20 mouse cellular contexts compared by ENCODE assay signal in the genomic region with DNA sequence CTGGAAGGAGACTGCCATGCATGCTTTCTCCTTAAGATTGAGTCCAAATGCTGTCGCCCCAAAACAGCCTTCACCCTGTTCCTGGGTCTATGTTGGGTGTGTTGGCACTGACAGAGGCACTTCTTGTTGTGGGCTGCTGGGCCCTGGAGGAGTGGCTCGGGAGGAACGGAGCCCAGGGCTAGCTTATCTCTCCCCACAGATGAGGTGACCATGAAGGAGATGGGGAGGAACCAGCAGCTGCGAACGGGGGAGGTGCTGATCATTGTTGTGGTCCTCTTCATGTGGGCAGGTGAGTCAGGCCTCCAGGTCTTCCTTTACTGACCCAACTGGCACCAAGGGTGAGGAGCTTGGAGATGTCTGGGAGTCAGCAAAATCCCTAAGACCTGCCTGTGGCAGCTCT. TPM values are rescaled to one million over a fixed set of nuclear protein-coding genes. Genes with fewer than 3 reads are reported as not detected.
DNase-seq lines count a peak whose midpoint lies in the region; ATAC-seq and TF ChIP-seq lines count a peak whose summit lies in the region.
"Had no signal": no experiment of that assay in that cellular context is flagged by ENCODE, and none has a peak within 500 bp of the region (broad histone marks: within the 10 kb centered on the region; RNA-seq: fewer than 3 reads in every experiment).

No protein-coding gene starts in this region.

- no peaks in the 10 kb centered on the region for H3K9me3 ChIP-seq in midbrain, embryonic 11.5 days (ENCODE audit: control insufficient read depth, low read length)
- no peaks in the 10 kb centered on the region for H3K9me3 ChIP-seq in midbrain, postnatal 0 days (ENCODE audit: low read length)
- H3K9me3 ChIP-seq in G1E (replicated peaks) = no peaks in the 10 kb centered on the region
- H3K9me3 ChIP-seq in erythroblast, embryonic 14.5 days (ENCODE audit: control insufficient read depth, low read length) = peaks cover 5% of the 10 kb centered on the region; the same call in 1 of the 2 replicates
- no peaks in the 10 kb centered on the region for H3K9me3 ChIP-seq in kidney, embryonic 16.5 days (ENCODE audit: low read length)
- H3K9me3 ChIP-seq: embryonic facial prominence, embryonic 15.5 days; heart, embryonic 12.5 days; limb, embryonic 15.5 days; neural tube, embryonic 13.5 days had no signal

- no peak overlapping the region for H3K4me2 ChIP-seq in midbrain, embryonic 11.5 days
- no peak overlapping the region for H3K4me2 ChIP-seq in midbrain, postnatal 0 days (ENCODE audit: low read depth, low read length, poor library complexity, severe bottlenecking)
- H3K4me2 ChIP-seq in kidney, embryonic 16.5 days (replicated peaks; ENCODE audit: low read depth, low read length) = no peak overlapping the region
- H3K4me2 ChIP-seq: embryonic facial prominence, embryonic 15.5 days; heart, embryonic 12.5 days; limb, embryonic 15.5 days; neural tube, embryonic 13.5 days had no signal

- no peaks in the 10 kb centered on the region for H3K36me3 ChIP-seq in midbrain, embryonic 11.5 days (ENCODE audit: control insufficient read depth, insufficient read depth, low read length)
- 0 out of 2 replicates have a peak, but pooled peaks cover 6% of the 10 kb centered on the region for H3K36me3 ChIP-seq in midbrain, postnatal 0 days (ENCODE audit: insufficient read depth, low read length)
- H3K36me3 ChIP-seq in G1E (replicated peaks) = peaks cover 39% of the 10 kb centered on the region
- peaks cover 11% of the 10 kb centered on the region for H3K36me3 ChIP-seq in erythroblast, embryonic 14.5 days (ENCODE audit: control insufficient read depth)
- H3K36me3 ChIP-seq in kidney, embryonic 16.5 days (ENCODE audit: insufficient read depth, low read length) = no peaks in the 10 kb centered on the region
- H3K36me3 ChIP-seq: embryonic facial prominence, embryonic 15.5 days had no signal

- H3K4me3 ChIP-seq in midbrain, embryonic 11.5 days (ENCODE audit: low read depth, low read length) = no peak overlapping the region
- H3K4me3 ChIP-seq in midbrain, postnatal 0 days (ENCODE audit: low read depth, low read length) = no peak overlapping the region
- H3K4me3 ChIP-seq in G1E (ENCODE audit: low read depth, low read length) = peak overlapping the region; percentile 54; the same call in 1 of the 2 replicates
- H3K4me3 ChIP-seq in erythroblast, embryonic 14.5 days (replicated peaks) = peak overlapping the region; percentile 48
- H3K4me3 ChIP-seq in kidney, embryonic 16.5 days (ENCODE audit: low read length) = no peak overlapping the region
- H3K4me3 ChIP-seq: embryonic facial prominence, embryonic 15.5 days; heart, embryonic 12.5 days; limb, embryonic 15.5 days; neural tube, embryonic 13.5 days had no signal

- H3K27ac ChIP-seq in midbrain, embryonic 11.5 days (ENCODE audit: low read depth, low read length) = no peak overlapping the region
- H3K27ac ChIP-seq in midbrain, postnatal 0 days (ENCODE audit: low read depth, low read length) = no peak overlapping the region
- no peak overlapping the region for H3K27ac ChIP-seq in kidney, embryonic 16.5 days (ENCODE audit: low read length)
- H3K27ac ChIP-seq: embryonic facial prominence, embryonic 15.5 days; limb, embryonic 15.5 days; neural tube, embryonic 13.5 days had no signal

- 89% methylated on average over 5 of the region's 5 CpGs for WGBS in midbrain, embryonic 11.5 days
- 86% methylated on average over 5 of the region's 5 CpGs for WGBS in midbrain, postnatal 0 days
- 82% methylated on average over 5 of the region's 5 CpGs for WGBS in kidney, embryonic 16.5 days

- peaks cover 34% of the 10 kb centered on the region for H3K27me3 ChIP-seq in midbrain, embryonic 11.5 days (ENCODE audit: control insufficient read depth, insufficient read depth, low read length)
- H3K27me3 ChIP-seq in midbrain, postnatal 0 days (ENCODE audit: insufficient read depth, low read length) = no peaks in the 10 kb centered on the region
- H3K27me3 ChIP-seq in G1E (ENCODE audit: insufficient read depth, low read length) = peaks cover 23% of the 10 kb centered on the region
- peaks cover 44% of the 10 kb centered on the region for H3K27me3 ChIP-seq in erythroblast, embryonic 14.5 days (ENCODE audit: control insufficient read depth)
- H3K27me3 ChIP-seq in kidney, embryonic 16.5 days (ENCODE audit: insufficient read depth, low read length) = peaks cover 9% of the 10 kb centered on the region; the same call in 1 of the 2 replicates

- no peak for TF ChIP-seq CTCF in midbrain, postnatal 0 days (IDR thresholded peaks at IDR 0.05)
- no peak for TF ChIP-seq CTCF in G1E (IDR thresholded peaks at IDR 0.05; ENCODE audit: low read depth, low read length)

- no peak overlapping the region for H3K9ac ChIP-seq in midbrain, embryonic 11.5 days (ENCODE audit: low read length)
- no peak overlapping the region for H3K9ac ChIP-seq in midbrain, postnatal 0 days (replicated peaks; ENCODE audit: low read length, poor library complexity, severe bottlenecking)
- H3K9ac ChIP-seq in kidney, embryonic 16.5 days (replicated peaks; ENCODE audit: low read length) = no peak overlapping the region
- H3K9ac ChIP-seq: embryonic facial prominence, embryonic 15.5 days; forebrain, postnatal 0 days; heart, embryonic 12.5 days; limb, embryonic 15.5 days; neural tube, embryonic 13.5 days had no signal

- peaks cover under 1% of the 10 kb centered on the region; the same call in 1 of the 2 replicates for H3K4me1 ChIP-seq in midbrain, embryonic 11.5 days (ENCODE audit: control insufficient read depth, insufficient read depth, low read length)
- H3K4me1 ChIP-seq in midbrain, postnatal 0 days (ENCODE audit: insufficient read depth, low read length) = no peaks in the 10 kb centered on the region; the same call in 1 of the 2 replicates
- peaks cover 97% of the 10 kb centered on the region for H3K4me1 ChIP-seq in G1E (ENCODE audit: insufficient read depth, low read depth, low read length)
- peaks cover 69% of the 10 kb centered on the region for H3K4me1 ChIP-seq in erythroblast, embryonic 14.5 days (ENCODE audit: control insufficient read depth)
- H3K4me1 ChIP-seq in kidney, embryonic 16.5 days (ENCODE audit: insufficient read depth, low read length) = peaks cover 25% of the 10 kb centered on the region

- ATAC-seq in midbrain, embryonic 11.5 days (ENCODE audit: low FRiP score) = no peak
- no peak for ATAC-seq in midbrain, postnatal 0 days (ENCODE audit: low FRiP score)
- ATAC-seq in G1E (ENCODE audit: extremely low read depth, insufficient number of reproducible peaks, low FRiP score, poor library complexity, severe bottlenecking) = peak; percentile 69
- ATAC-seq in megakaryocyte progenitor cell, adult 5-6 weeks (replicated peaks; ENCODE audit: poor library complexity) = peak; percentile 61
- no peak for ATAC-seq in kidney, embryonic 16.5 days (ENCODE audit: low FRiP score, low TSS enrichment)
- ATAC-seq: forebrain, postnatal 0 days; intestine, postnatal 0 days; midbrain, embryonic 16.5 days had no signal

- DNase-seq in midbrain, embryonic 11.5 days (ENCODE audit: low spot score, missing footprints) = peak; percentile 76
- no peak for DNase-seq in midbrain, postnatal 0 days (ENCODE audit: low spot score)
- DNase-seq in G1E (ENCODE audit: low spot score) = peak; percentile 67
- no peak for DNase-seq in kidney, postnatal 14 days
- no peak for DNase-seq in left cerebral cortex, adult 9 months (ENCODE audit: low spot score in 2 of 2)
- DNase-seq: forebrain, postnatal 0 days; gastrocnemius, postnatal 14 days; kidney, postnatal 36 days; lung, postnatal 36 days had no signal

RNA-seq across cellular contexts. Expression of gene Fndc5, which starts 2.8 kb away (rescaled TPM):
- polyA plus RNA-seq in midbrain, embryonic 11.5 days (2014; fragmentation: Nextera tagmentation; extraction: Ambion mirVana) = 0.95 and 1.5 TPM in 2 replicates
- 22.5 and 36.3 TPM in 2 replicates for total RNA-seq in midbrain, postnatal 0 days (2014; rRNA removed)
- polyA plus RNA-seq in midbrain, postnatal 0 days (2015; fragmentation: Nextera tagmentation; extraction: Ambion mirVana) = 14.6 and 16.1 TPM in 2 replicates
- 25.0 and 31.2 TPM in 2 replicates for total RNA-seq in G1E (2014; fragmentation: Nextera tagmentation)
- 6.5 and 7.2 TPM in 2 replicates for total RNA-seq in G1E (2017)
- polyA plus RNA-seq in G1E (2012) = 6.7 and 9.4 TPM in 2 replicates
- 0.06 and 0.08 TPM in 2 replicates for polyA plus RNA-seq in erythroblast, embryonic 14.5 days (2012)
- not detected in 2 replicates for total RNA-seq in megakaryocyte progenitor cell, adult 5-6 weeks (2015)
- not detected in 2 replicates for total RNA-seq in megakaryocyte progenitor cell, adult 5-6 weeks (2017)
- polyA plus RNA-seq in kidney, embryonic 16.5 days (2015; fragmentation: Nextera tagmentation; extraction: Ambion mirVana) = 3.0 and 3.4 TPM in 2 replicates

RNA-seq across cellular contexts. Expression of gene Hpca, which starts 17.8 kb away (rescaled TPM):
- polyA plus RNA-seq in midbrain, embryonic 11.5 days (2014; fragmentation: Nextera tagmentation; extraction: Ambion mirVana) = 2.0 and 2.3 TPM in 2 replicates
- total RNA-seq in midbrain, postnatal 0 days (2014; rRNA removed) = 282 and 292 TPM in 2 replicates
- 217 and 238 TPM in 2 replicates for polyA plus RNA-seq in midbrain, postnatal 0 days (2015; fragmentation: Nextera tagmentation; extraction: Ambion mirVana)
- total RNA-seq in G1E (2014; fragmentation: Nextera tagmentation) (1.1 TPM in 1 of 2 replicates, not detected in the other), G1E (2017) (not detected in 2 replicates)
- polyA plus RNA-seq in G1E (2012) = not detected in 2 replicates
- not detected in 2 replicates for polyA plus RNA-seq in erythroblast, embryonic 14.5 days (2012)
- not detected in 2 replicates for total RNA-seq in megakaryocyte progenitor cell, adult 5-6 weeks (2015)
- not detected in 2 replicates for total RNA-seq in megakaryocyte progenitor cell, adult 5-6 weeks (2017)
- 1.6 and 2.2 TPM in 2 replicates for polyA plus RNA-seq in kidney, embryonic 16.5 days (2015; fragmentation: Nextera tagmentation; extraction: Ambion mirVana)
- total RNA-seq: hematopoietic stem cell, adult 5-6 weeks had no signal

RNA-seq across cellular contexts. Expression of gene Tmem54, which starts 34.3 kb away (rescaled TPM):
- polyA plus RNA-seq in midbrain, embryonic 11.5 days (2014; fragmentation: Nextera tagmentation; extraction: Ambion mirVana) = 0.20 and 0.43 TPM in 2 replicates
- total RNA-seq in midbrain, postnatal 0 days (2014; rRNA removed) = 0.99 TPM in 1 of 2 replicates, not detected in the other
- 0.21 TPM in 1 of 2 replicates, not detected in the other for polyA plus RNA-seq in midbrain, postnatal 0 days (2015; fragmentation: Nextera tagmentation; extraction: Ambion mirVana)
- total RNA-seq in G1E (2014; fragmentation: Nextera tagmentation) (not detected in 2 replicates), G1E (2017) (not detected in 2 replicates)
- polyA plus RNA-seq in G1E (2012) = not detected in 2 replicates
- not detected in 2 replicates for polyA plus RNA-seq in erythroblast, embryonic 14.5 days (2012)
- 1.6 TPM in 1 of 2 replicates, not detected in the other for total RNA-seq in megakaryocyte progenitor cell, adult 5-6 weeks (2015)
- total RNA-seq in megakaryocyte progenitor cell, adult 5-6 weeks (2017) = 0.12 TPM in 1 of 2 replicates, not detected in the other
- 11.5 and 14.5 TPM in 2 replicates for polyA plus RNA-seq in kidney, embryonic 16.5 days (2015; fragmentation: Nextera tagmentation; extraction: Ambion mirVana)
- total RNA-seq: forebrain, postnatal 0 days; gastrocnemius, postnatal 14 days; hematopoietic stem cell, adult 5-6 weeks; left cerebral cortex, adult 18-20 months had no signal
- polyA plus RNA-seq: forebrain, postnatal 0 days; midbrain, embryonic 16.5 days; neural tube, embryonic 13.5 days had no signal

RNA-seq across cellular contexts. Expression of gene S100pbp, which starts 49.9 kb away (rescaled TPM):
- 20.0 and 26.9 TPM in 2 replicates for polyA plus RNA-seq in midbrain, embryonic 11.5 days (2014; fragmentation: Nextera tagmentation; extraction: Ambion mirVana)
- total RNA-seq in midbrain, postnatal 0 days (2014; rRNA removed) = 49.6 and 59.5 TPM in 2 replicates
- 20.7 and 24.2 TPM in 2 replicates for polyA plus RNA-seq in midbrain, postnatal 0 days (2015; fragmentation: Nextera tagmentation; extraction: Ambion mirVana)
- 124 and 145 TPM in 2 replicates for total RNA-seq in G1E (2014; fragmentation: Nextera tagmentation)
- 47.9 and 57.6 TPM in 2 replicates for total RNA-seq in G1E (2017)
- 3.4 and 4.5 TPM in 2 replicates for polyA plus RNA-seq in G1E (2012)
- polyA plus RNA-seq in erythroblast, embryonic 14.5 days (2012) = 0.07 and 0.19 TPM in 2 replicates
- 25.1 and 42.6 TPM in 2 replicates for total RNA-seq in megakaryocyte progenitor cell, adult 5-6 weeks (2015)
- 13.2 and 23.5 TPM in 2 replicates for total RNA-seq in megakaryocyte progenitor cell, adult 5-6 weeks (2017)
- polyA plus RNA-seq in kidney, embryonic 16.5 days (2015; fragmentation: Nextera tagmentation; extraction: Ambion mirVana) = 23.2 and 25.6 TPM in 2 replicates

RNA-seq across cellular contexts. Expression of gene Yars, which starts 49.9 kb away (rescaled TPM):
- polyA plus RNA-seq in midbrain, embryonic 11.5 days (2014; fragmentation: Nextera tagmentation; extraction: Ambion mirVana) = 105 and 106 TPM in 2 replicates
- total RNA-seq in midbrain, postnatal 0 days (2014; rRNA removed) = 66.8 and 81.9 TPM in 2 replicates
- 107 and 111 TPM in 2 replicates for polyA plus RNA-seq in midbrain, postnatal 0 days (2015; fragmentation: Nextera tagmentation; extraction: Ambion mirVana)
- total RNA-seq in G1E (2014; fragmentation: Nextera tagmentation) = 106 and 115 TPM in 2 replicates
- 74.5 and 79.1 TPM in 2 replicates for total RNA-seq in G1E (2017)
- polyA plus RNA-seq in G1E (2012) = 65.8 and 74.8 TPM in 2 replicates
- polyA plus RNA-seq in erythroblast, embryonic 14.5 days (2012) = 2.7 and 3.1 TPM in 2 replicates
- 25.2 and 28.0 TPM in 2 replicates for total RNA-seq in megakaryocyte progenitor cell, adult 5-6 weeks (2015)
- 55.3 and 60.7 TPM in 2 replicates for total RNA-seq in megakaryocyte progenitor cell, adult 5-6 weeks (2017)
- polyA plus RNA-seq in kidney, embryonic 16.5 days (2015; fragmentation: Nextera tagmentation; extraction: Ambion mirVana) = 85.0 and 89.6 TPM in 2 replicates

Comparison
In these comparisons a context has a peak if more than half of its experiments do, and no peak if none do; other contexts are left out.
1. DNase-seq: peak in midbrain, embryonic 11.5 days (single experiment) and G1E (single experiment); none in midbrain, postnatal 0 days (single experiment), kidney, postnatal 14 days (single experiment) and left cerebral cortex, adult 9 months (0 of 2).
2. RNA of gene Hpca, which starts 17.8 kb away (polyA plus RNA-seq): 217 to 238 TPM in midbrain, postnatal 0 days; 2.0 to 2.3 TPM in midbrain, embryonic 11.5 days, 1.6 to 2.2 TPM in kidney, embryonic 16.5 days, not detected in G1E and not detected in erythroblast, embryonic 14.5 days; every median in the first group is over 10 times any median in the second.
3. ATAC-seq: peak in G1E (single experiment) and megakaryocyte progenitor cell, adult 5-6 weeks (single experiment); none in midbrain, embryonic 11.5 days (single experiment), midbrain, postnatal 0 days (single experiment) and kidney, embryonic 16.5 days (single experiment).
4. H3K4me3 ChIP-seq: peak in G1E (single experiment) and erythroblast, embryonic 14.5 days (single experiment); none in midbrain, embryonic 11.5 days (single experiment), midbrain, postnatal 0 days (single experiment) and kidney, embryonic 16.5 days (single experiment).